9 mouse cellular contexts compared by ENCODE assay signal in the genomic region with DNA sequence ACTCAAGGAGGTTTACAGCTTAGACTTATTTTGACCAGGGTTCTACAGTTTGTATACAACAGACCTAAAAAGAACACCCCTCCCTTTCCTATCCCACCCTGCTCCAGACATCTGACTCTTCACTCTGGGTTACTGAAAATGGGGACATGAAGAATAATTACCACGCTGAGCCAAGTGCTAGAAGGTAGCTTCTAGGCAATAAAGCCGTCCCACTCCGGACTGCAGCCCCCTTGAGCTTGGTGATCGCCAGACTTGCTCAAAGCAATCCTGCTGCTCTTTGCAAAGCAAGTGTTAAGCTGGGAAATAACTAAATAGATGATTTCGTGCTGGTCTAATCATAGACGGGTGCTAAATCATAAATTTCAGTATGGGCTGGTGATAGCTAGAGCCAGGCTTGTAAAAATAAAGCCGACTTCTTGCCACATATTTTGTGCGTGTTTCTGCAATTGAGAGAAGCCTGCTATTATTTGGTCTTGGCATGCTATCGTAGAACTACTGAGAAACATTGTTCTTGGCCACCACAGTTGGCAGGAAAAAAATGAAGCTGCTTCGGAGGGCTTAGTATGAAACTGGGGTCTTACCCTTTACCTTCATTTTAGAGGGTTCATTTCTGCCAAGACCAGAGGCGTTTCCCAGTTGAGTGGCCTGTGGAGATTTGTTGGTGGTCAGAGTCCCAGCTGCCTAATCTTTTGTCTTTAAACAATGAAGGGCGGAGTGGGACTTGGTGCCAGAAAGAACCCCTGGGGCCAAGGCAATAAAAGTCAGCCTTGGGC. TPM values are rescaled to one million over a fixed set of nuclear protein-coding genes. Genes with fewer than 3 reads are reported as not detected.
DNase-seq lines count a peak whose midpoint lies in the region; ATAC-seq lines count a peak whose summit lies in the region.
"Had no signal": no experiment of that assay in that cellular context is flagged by ENCODE, and none has a peak within 500 bp of the region (broad histone marks: within the 10 kb centered on the region; RNA-seq: fewer than 3 reads in every experiment).

No protein-coding gene starts in this region.

- no peaks in the 10 kb centered on the region for H3K27me3 ChIP-seq in limb, embryonic 15.5 days
- H3K27me3 ChIP-seq: liver, embryonic 13.5 days had no signal

- no peak overlapping the region for H3K4me2 ChIP-seq in limb, embryonic 15.5 days
- H3K4me2 ChIP-seq: liver, embryonic 13.5 days had no signal

- peak; percentile 82 for ATAC-seq in limb, embryonic 15.5 days (ENCODE audit: insufficient number of reproducible peaks, low FRiP score, low TSS enrichment, low read depth)

- H3K27ac ChIP-seq in limb, embryonic 15.5 days, result peak overlapping the region; percentile 54
- H3K27ac ChIP-seq: liver, embryonic 13.5 days had no signal

- no peak overlapping the region for H3K4me3 ChIP-seq in limb, embryonic 15.5 days
- H3K4me3 ChIP-seq: liver, embryonic 13.5 days had no signal

- H3K36me3 ChIP-seq in limb, embryonic 15.5 days, result no peaks in the 10 kb centered on the region
- H3K36me3 ChIP-seq: liver, embryonic 13.5 days had no signal

- peak; percentile 20 for DNase-seq in adrenal gland, postnatal 10 days
- DNase-seq in adrenal gland, postnatal 25 days, result no peak
- DNase-seq in urinary bladder, postnatal 14 days (ENCODE audit: low spot score), result peak; percentile 11
- DNase-seq in urinary bladder, postnatal 25 days (ENCODE audit: low spot score), result no peak
- DNase-seq in spleen, postnatal 36 days (ENCODE audit: low spot score in 2 of 2), result no peak
- no peak for DNase-seq in yolk sac, embryonic 10.5 days (ENCODE audit: low spot score)
- DNase-seq in left cerebral cortex, postnatal 14 days (ENCODE audit: low spot score in 2 of 2), result no peak
- DNase-seq: liver, embryonic 13.5 days had no signal

- WGBS in limb, embryonic 15.5 days, result 18% methylated on average over 12 of the region's 12 CpGs

- H3K9me3 ChIP-seq in limb, embryonic 15.5 days, result no peaks in the 10 kb centered on the region
- H3K9me3 ChIP-seq: liver, embryonic 13.5 days had no signal

- H3K4me1 ChIP-seq in limb, embryonic 15.5 days, result peaks cover 17% of the 10 kb centered on the region
- H3K4me1 ChIP-seq: liver, embryonic 13.5 days had no signal

- H3K9ac ChIP-seq in limb, embryonic 15.5 days, result no peak overlapping the region
- H3K9ac ChIP-seq: liver, embryonic 13.5 days had no signal

- intact Hi-C loops in left cerebral cortex, postnatal 14 days (cut with DNase I), result no loop called here

RNA-seq across cellular contexts. Expression of a gene that starts 50.3 kb away (rescaled TPM):
- 10 to 100 TPM; 56.9 to 62.6 TPM for total RNA-seq in adrenal gland, postnatal 10 days (2021)
- 27.7 and 32.1 TPM in 2 replicates for total RNA-seq in adrenal gland, postnatal 25 days (2021)
- polyA plus RNA-seq in limb, embryonic 15.5 days (2015; fragmentation: Nextera tagmentation; extraction: Ambion mirVana), result 34.1 and 34.3 TPM in 2 replicates
- 10 to 100 TPM; 53.1 to 77.1 TPM for total RNA-seq in left cerebral cortex, postnatal 14 days (2021)

Comparison
In these comparisons a context has a peak if more than half of its experiments do, and no peak if none do; other contexts are left out.
1. DNase-seq: peak in adrenal gland, postnatal 10 days (single experiment) and urinary bladder, postnatal 14 days (single experiment); none in adrenal gland, postnatal 25 days (single experiment), urinary bladder, postnatal 25 days (single experiment), spleen, postnatal 36 days (0 of 2), yolk sac, embryonic 10.5 days (single experiment) and left cerebral cortex, postnatal 14 days (0 of 2).